Mouse (Mus musculus): ENCODE measurements around the gene Atp1a4. TPM values are rescaled to one million over a fixed set of nuclear protein-coding genes. Genes with fewer than 3 reads are reported as not detected.

Gene Atp1a4
- polyA plus RNA-seq, 1 experiment, result 0.09 TPM

DNA sequence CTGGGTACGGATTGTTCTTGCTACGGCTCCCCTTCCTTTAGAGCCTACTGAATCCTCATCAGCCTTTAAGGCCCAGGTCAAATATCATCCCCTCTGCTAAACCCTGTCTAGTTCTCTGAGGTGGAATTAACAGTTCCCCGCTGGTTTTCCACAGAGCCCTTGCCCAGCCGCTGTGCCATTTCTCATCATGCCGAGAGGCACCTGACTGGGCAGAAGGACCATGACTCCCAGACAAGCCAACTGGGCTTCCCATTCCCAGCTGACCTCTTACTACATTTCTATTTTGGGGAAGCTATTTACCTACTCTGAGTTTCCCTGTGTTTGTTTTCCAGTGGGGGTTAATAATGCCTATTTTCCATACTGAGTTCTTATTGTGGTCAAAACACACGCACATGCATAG lies 24.9 kb upstream of the Atp1a4 start:
- no peak overlapping the region for H3K4me3 ChIP-seq (ENCODE audit: insufficient read depth, low read depth, low read length)
- H3K27me3 ChIP-seq (replicated peaks; ENCODE audit: control insufficient read depth, insufficient read depth, low read length), result no peaks in the 10 kb centered on the region
- no peak overlapping the region for H3K27ac ChIP-seq (ENCODE audit: insufficient read depth, low read depth, low read length)
- no peaks in the 10 kb centered on the region for H3K36me3 ChIP-seq (ENCODE audit: control insufficient read depth, insufficient read depth, low read length)
- no peak for TF ChIP-seq POLR2A (IDR thresholded peaks at IDR 0.05; ENCODE audit: low read depth, low read length)
- no peak for TF ChIP-seq CTCF (conservative IDR thresholded peaks at IDR 0.05; ENCODE audit: insufficient read depth, insufficient read length, low read depth, low read length)
- 95% methylated on average over 6 of the region's 6 CpGs for WGBS
- DNase-seq, result no peak
- H3K4me1 ChIP-seq (ENCODE audit: control insufficient read depth, insufficient read depth, low read length), result no peaks in the 10 kb centered on the region

DNA sequence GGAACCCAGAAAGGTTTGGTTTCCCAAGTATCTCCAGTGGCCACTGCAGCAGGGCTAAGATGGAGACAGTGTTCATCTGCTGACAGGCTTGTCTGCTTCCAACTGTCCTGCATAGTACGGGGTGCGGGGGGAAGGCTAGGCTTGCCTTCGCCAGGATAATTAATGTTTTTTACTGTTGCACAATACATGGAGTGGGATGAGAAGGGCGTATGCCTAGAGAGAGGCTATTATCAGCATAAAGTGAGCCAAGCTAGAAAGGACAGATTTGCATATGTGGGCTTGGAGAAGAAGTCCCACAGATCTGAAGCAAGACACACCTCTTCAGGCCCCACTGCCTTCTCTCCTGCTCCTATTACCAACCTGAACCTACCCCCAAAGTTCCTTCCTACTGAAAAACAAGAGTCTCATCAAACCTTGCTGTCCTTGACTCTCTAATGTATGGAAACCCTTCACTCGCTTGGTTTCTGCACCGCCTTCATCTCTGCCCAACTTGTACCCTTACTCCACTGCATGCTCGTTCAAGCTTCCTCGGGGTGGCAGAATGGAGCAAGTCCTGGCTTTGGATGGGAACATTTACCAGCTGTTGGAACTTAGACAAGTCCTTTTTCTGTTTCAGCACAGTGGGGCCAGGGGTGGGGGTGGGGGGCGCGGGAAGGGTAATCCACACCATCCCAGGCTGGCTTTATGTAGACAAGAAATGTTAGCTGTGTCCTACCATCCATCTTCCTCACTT lies 23.5 kb upstream of the Atp1a4 start:
- no peaks in the 10 kb centered on the region for H3K4me1 ChIP-seq (ENCODE audit: control insufficient read depth, insufficient read depth, low read length)
- no peaks in the 10 kb centered on the region for H3K36me3 ChIP-seq (ENCODE audit: control insufficient read depth, insufficient read depth, low read length)
- no peak overlapping the region for H3K27ac ChIP-seq (ENCODE audit: insufficient read depth, low read depth, low read length)
- no peak for TF ChIP-seq CTCF (conservative IDR thresholded peaks at IDR 0.05; ENCODE audit: insufficient read depth, insufficient read length, low read depth, low read length)
- TF ChIP-seq POLR2A (IDR thresholded peaks at IDR 0.05; ENCODE audit: low read depth, low read length), result no peak
- DNase-seq, result no peak
- H3K4me3 ChIP-seq (ENCODE audit: insufficient read depth, low read depth, low read length), result no peak overlapping the region
- H3K27me3 ChIP-seq (replicated peaks; ENCODE audit: control insufficient read depth, insufficient read depth, low read length), result no peaks in the 10 kb centered on the region
- 62% methylated on average over 10 of the region's 10 CpGs for WGBS

DNA sequence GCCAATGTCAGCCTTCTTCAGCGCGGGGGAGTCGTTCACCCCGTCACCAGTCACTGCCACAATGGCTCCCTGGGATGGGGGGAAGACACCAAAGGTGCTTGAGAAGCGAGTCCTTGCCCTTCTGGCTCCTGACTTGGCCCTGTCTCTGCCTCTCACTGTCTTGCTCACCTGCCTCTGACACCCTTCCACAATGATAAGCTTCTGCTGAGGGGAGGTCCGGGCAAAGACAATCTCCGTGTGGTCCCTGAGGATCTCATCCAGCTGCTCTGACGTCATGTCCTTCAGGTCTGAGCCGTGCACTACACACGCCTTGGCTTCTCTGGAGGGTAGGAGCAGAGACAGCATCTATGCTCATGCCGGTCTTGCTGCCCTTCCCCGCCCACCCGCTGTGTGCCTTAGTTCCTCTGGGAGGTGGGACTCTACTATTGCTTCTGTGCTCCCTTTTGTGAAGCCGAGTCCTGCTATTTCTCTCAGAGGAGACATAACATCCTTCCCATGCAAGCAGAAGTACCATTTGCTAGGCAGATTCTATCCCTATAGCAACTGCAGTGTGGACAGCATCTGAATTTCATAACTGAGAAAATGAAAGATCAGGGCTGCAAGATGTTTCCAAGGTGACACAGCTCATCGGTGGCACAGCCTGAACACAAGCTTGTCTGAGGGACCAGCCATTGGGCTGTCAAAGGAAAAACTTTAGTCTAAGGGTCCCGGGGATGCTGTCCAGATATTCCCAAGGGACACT lies 21.7 kb upstream of the Atp1a4 start:
- no peak for DNase-seq
- Histone ChIP-seq H3K4me3 (ENCODE audit: insufficient read depth, low read depth, low read length) (no peak overlapping the region), H3K27me3 (replicated peaks; ENCODE audit: control insufficient read depth, insufficient read depth, low read length) (no peaks in the 10 kb centered on the region), H3K4me1 (ENCODE audit: control insufficient read depth, insufficient read depth, low read length) (no peaks in the 10 kb centered on the region), H3K27ac (ENCODE audit: insufficient read depth, low read depth, low read length) (no peak overlapping the region), H3K36me3 (ENCODE audit: control insufficient read depth, insufficient read depth, low read length) (no peaks in the 10 kb centered on the region)
- WGBS, result 87% methylated on average over 16 of the region's 16 CpGs
- TF ChIP-seq CTCF (conservative IDR thresholded peaks at IDR 0.05; ENCODE audit: insufficient read depth, insufficient read length, low read depth, low read length) (no peak), POLR2A (IDR thresholded peaks at IDR 0.05; ENCODE audit: low read depth, low read length) (no peak)

DNA sequence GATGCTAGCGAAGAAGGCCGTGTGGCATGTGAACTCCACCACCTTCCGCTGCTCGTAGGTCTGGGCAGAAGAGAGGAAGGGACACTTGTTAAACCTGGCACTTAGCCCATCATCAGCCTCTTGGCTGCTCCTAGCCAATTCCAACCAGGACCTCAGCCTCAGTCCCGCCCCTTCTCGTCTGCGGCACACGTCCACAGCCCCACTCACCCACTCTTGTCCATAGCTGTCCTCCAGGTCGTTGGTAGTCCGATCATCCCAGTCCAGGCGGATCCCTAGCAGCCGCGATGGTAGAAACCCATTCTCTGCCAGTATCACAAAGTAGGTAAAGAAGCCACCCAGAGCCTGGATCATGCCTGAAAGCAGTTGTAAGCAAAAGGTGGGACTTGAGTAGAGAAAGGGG lies 20.1 kb upstream of the Atp1a4 start:
- 89% methylated on average over 13 of the region's 13 CpGs for WGBS

DNA sequence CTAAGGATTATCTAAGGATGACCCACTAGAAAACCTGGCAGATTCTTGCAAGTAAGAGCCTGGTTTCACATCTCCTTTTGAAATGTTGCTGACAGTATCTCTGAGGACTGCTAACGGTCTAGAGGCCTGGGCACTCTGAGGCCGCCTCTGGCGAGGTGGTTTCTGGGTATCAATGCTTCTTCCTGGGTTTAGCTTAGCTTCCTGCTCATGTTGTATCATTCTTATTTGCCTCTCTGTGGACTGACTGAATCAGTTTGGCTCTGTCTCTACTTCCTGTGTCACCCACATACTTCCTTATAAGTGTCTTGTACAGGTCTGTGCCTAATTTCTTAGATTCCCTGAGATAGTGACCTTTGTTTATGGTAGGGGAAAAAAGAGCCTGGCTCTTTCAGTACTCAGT lies 19.0 kb upstream of the Atp1a4 start:
- Histone ChIP-seq H3K4me1 (ENCODE audit: control insufficient read depth, insufficient read depth, low read length) (0 out of 2 replicates have a peak, but pooled peaks cover 3% of the 10 kb centered on the region), H3K4me3 (ENCODE audit: insufficient read depth, low read depth, low read length) (no peak overlapping the region), H3K27me3 (replicated peaks; ENCODE audit: control insufficient read depth, insufficient read depth, low read length) (no peaks in the 10 kb centered on the region), H3K36me3 (ENCODE audit: control insufficient read depth, insufficient read depth, low read length) (no peaks in the 10 kb centered on the region), H3K27ac (ENCODE audit: insufficient read depth, low read depth, low read length) (no peak overlapping the region)
- DNase-seq, result no peak
- 77% methylated on average over 3 of the region's 3 CpGs for WGBS
- TF ChIP-seq POLR2A (IDR thresholded peaks at IDR 0.05; ENCODE audit: low read depth, low read length), result no peak
- TF ChIP-seq CTCF (conservative IDR thresholded peaks at IDR 0.05; ENCODE audit: insufficient read depth, insufficient read length, low read depth, low read length), result no peak

More for the DNA sequence above, 20.1 kb upstream of the Atp1a4 start:
- DNase-seq, result no peak
- no peaks in the 10 kb centered on the region for H3K36me3 ChIP-seq (ENCODE audit: control insufficient read depth, insufficient read depth, low read length)
- no peak overlapping the region for H3K27ac ChIP-seq (ENCODE audit: insufficient read depth, low read depth, low read length)
- TF ChIP-seq CTCF (conservative IDR thresholded peaks at IDR 0.05; ENCODE audit: insufficient read depth, insufficient read length, low read depth, low read length) (no peak), POLR2A (IDR thresholded peaks at IDR 0.05; ENCODE audit: low read depth, low read length) (no peak)
- H3K4me3 ChIP-seq (ENCODE audit: insufficient read depth, low read depth, low read length), result no peak overlapping the region
- 0 out of 2 replicates have a peak, but pooled peaks cover 3% of the 10 kb centered on the region for H3K4me1 ChIP-seq (ENCODE audit: control insufficient read depth, insufficient read depth, low read length)
- no peaks in the 10 kb centered on the region for H3K27me3 ChIP-seq (replicated peaks; ENCODE audit: control insufficient read depth, insufficient read depth, low read length)

DNA sequence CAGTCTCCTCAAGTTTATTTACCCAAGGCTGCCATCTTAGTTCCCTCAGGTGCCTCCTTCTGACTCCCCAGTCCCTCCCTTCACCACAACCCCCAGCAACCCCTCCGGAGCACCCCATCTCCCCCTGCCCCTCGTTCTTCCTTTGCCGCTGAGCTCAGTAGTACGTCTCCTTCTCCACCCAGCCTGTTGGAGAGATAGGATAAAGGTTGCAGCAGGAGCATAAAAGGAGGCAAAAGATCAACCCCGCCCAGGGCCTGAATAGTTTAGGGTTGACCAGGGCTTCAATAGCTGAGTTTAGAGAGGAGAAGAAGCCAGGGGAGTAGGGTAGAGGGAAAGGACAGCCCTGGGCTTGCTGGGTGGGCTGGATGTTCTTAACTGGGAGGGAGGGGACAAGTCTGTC lies 16.3 kb upstream of the Atp1a4 start:
- Histone ChIP-seq H3K36me3 (ENCODE audit: control insufficient read depth, insufficient read depth, low read length) (no peaks in the 10 kb centered on the region), H3K27ac (ENCODE audit: insufficient read depth, low read depth, low read length) (no peak overlapping the region), H3K27me3 (replicated peaks; ENCODE audit: control insufficient read depth, insufficient read depth, low read length) (no peaks in the 10 kb centered on the region), H3K4me1 (ENCODE audit: control insufficient read depth, insufficient read depth, low read length) (0 out of 2 replicates have a peak, but pooled peaks cover 3% of the 10 kb centered on the region), H3K4me3 (ENCODE audit: insufficient read depth, low read depth, low read length) (no peak overlapping the region)
- WGBS, result 72% methylated on average over 5 of the region's 5 CpGs
- no peak for DNase-seq
- TF ChIP-seq POLR2A (IDR thresholded peaks at IDR 0.05; ENCODE audit: low read depth, low read length), result no peak
- TF ChIP-seq CTCF (conservative IDR thresholded peaks at IDR 0.05; ENCODE audit: insufficient read depth, insufficient read length, low read depth, low read length), result no peak

DNA sequence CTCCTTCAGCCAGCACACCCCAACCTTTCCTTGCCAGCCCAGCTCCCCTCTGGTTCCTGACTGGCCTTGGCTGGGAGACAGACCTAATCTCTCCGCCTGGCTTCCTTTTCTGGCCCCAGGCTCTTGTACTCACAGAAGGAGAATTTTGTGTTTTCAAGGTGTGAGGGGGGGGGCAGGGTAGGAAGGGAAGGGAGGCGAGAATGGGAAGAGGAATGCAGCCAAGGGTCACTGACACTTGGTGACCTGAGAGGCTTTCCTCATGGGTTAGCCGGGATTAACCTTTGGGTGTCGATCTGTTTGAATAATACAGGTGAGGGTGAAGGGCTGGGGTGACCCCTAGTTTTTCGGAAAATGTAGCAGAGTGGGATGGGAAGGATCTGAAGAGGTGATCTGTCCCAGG lies 15.9 kb upstream of the Atp1a4 start:
- H3K4me3 ChIP-seq (ENCODE audit: insufficient read depth, low read depth, low read length), result no peak overlapping the region
- H3K4me1 ChIP-seq (ENCODE audit: control insufficient read depth, insufficient read depth, low read length), result 0 out of 2 replicates have a peak, but pooled peaks cover 3% of the 10 kb centered on the region
- DNase-seq, result peak; percentile 57
- TF ChIP-seq CTCF (conservative IDR thresholded peaks at IDR 0.05; ENCODE audit: insufficient read depth, insufficient read length, low read depth, low read length) (no peak), POLR2A (IDR thresholded peaks at IDR 0.05; ENCODE audit: low read depth, low read length) (no peak)
- H3K27me3 ChIP-seq (replicated peaks; ENCODE audit: control insufficient read depth, insufficient read depth, low read length), result no peaks in the 10 kb centered on the region
- H3K36me3 ChIP-seq (ENCODE audit: control insufficient read depth, insufficient read depth, low read length), result no peaks in the 10 kb centered on the region
- 41% methylated on average over 5 of the region's 5 CpGs for WGBS
- H3K27ac ChIP-seq (ENCODE audit: insufficient read depth, low read depth, low read length), result no peak overlapping the region

Measured in kidney, adult 2 months (tissue).